In the genomic region with DNA sequence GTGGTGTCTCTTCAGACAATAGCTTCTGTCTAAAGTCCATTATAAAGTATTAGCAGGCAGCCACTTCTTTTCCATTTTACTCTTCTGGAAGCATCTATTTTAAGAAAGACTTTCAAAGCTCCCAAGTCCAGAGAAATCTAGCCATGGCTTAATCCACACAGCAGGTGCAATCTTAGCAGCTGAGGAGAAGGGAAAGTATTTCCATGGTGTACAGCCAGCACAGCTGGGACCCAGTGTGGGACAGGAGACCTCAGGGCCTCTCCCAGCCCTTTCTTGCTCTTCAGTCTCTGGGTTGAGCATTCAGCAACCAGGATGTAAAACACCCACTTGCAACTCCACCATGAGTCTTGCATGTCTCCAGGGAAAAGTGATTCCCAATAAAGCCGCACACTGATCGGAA, we compare ENCODE assay signal across 27 mouse cellular contexts.
DNase-seq lines count a peak whose midpoint lies in the region; ATAC-seq and TF ChIP-seq lines count a peak whose summit lies in the region.
"Had no signal": no experiment of that assay in that cellular context is flagged by ENCODE, and none has a peak within 500 bp of the region (broad histone marks: within the 10 kb centered on the region; RNA-seq: fewer than 3 reads in every experiment).

No protein-coding gene starts in this region.

- no peak overlapping the region for H3K9ac ChIP-seq in embryonic facial prominence, embryonic 14.5 days (ENCODE audit: low read depth, low read length)
- no peak overlapping the region for H3K9ac ChIP-seq in limb, embryonic 14.5 days (ENCODE audit: low read depth, low read length, severe bottlenecking)
- H3K9ac ChIP-seq in embryonic facial prominence, embryonic 15.5 days, result no peak overlapping the region
- H3K9ac ChIP-seq: embryonic facial prominence, embryonic 12.5 days; forebrain, embryonic 13.5 days; forebrain, embryonic 15.5 days; forebrain, postnatal 0 days had no signal

- H3K36me3 ChIP-seq in embryonic facial prominence, embryonic 14.5 days (ENCODE audit: control insufficient read depth, insufficient read depth, low read length), result no peaks in the 10 kb centered on the region
- no peaks in the 10 kb centered on the region for H3K36me3 ChIP-seq in embryonic facial prominence, embryonic 10.5 days (replicated peaks)
- H3K36me3 ChIP-seq in limb, embryonic 14.5 days (ENCODE audit: control insufficient read depth, insufficient read depth, low read length), result no peaks in the 10 kb centered on the region
- no peaks in the 10 kb centered on the region for H3K36me3 ChIP-seq in limb, embryonic 10.5 days
- H3K36me3 ChIP-seq in embryonic facial prominence, embryonic 15.5 days, result no peaks in the 10 kb centered on the region
- H3K36me3 ChIP-seq: embryonic facial prominence, embryonic 12.5 days; forebrain, embryonic 15.5 days; G1E had no signal

- DNase-seq in embryonic facial prominence, embryonic 14.5 days (ENCODE audit: low spot score), result peak; percentile 55
- no peak for DNase-seq in embryonic facial prominence, embryonic 10.5 days (ENCODE audit: low spot score)
- peak; percentile 35 for DNase-seq in gastrocnemius, postnatal 14 days
- no peak for DNase-seq in gastrocnemius, postnatal 10 days
- DNase-seq in limb, embryonic 14.5 days (ENCODE audit: low spot score), result peak; percentile 49
- DNase-seq in limb, embryonic 10.5 days (ENCODE audit: low spot score), result no peak
- DNase-seq in cerebellum, adult 11 months, result no peak
- DNase-seq: adrenal gland, adult 8-10 months; adrenal gland, postnatal 14 days; adrenal gland, postnatal 36 days; B cell, adult 2 months; cerebellum, adult 18-20 months; cerebellum, adult 8-10 months; cerebellum, adult 9-11 months; cerebellum, postnatal 14 days; cerebellum, postnatal 36 days; embryo, embryonic 11 days; forebrain, postnatal 0 days had no signal

- no peak overlapping the region for H3K27ac ChIP-seq in embryonic facial prominence, embryonic 14.5 days (replicated peaks; ENCODE audit: low read depth, low read length)
- H3K27ac ChIP-seq in embryonic facial prominence, embryonic 10.5 days (replicated peaks), result no peak overlapping the region
- no peak overlapping the region for H3K27ac ChIP-seq in limb, embryonic 14.5 days (replicated peaks; ENCODE audit: low read depth, low read length)
- H3K27ac ChIP-seq in limb, embryonic 10.5 days, result no peak overlapping the region
- H3K27ac ChIP-seq in embryonic facial prominence, embryonic 15.5 days (replicated peaks), result no peak overlapping the region
- H3K27ac ChIP-seq: embryonic facial prominence, embryonic 12.5 days; forebrain, embryonic 13.5 days; forebrain, embryonic 15.5 days had no signal

- 0 out of 2 replicates have a peak, but pooled peaks have one; percentile 33 for ATAC-seq in embryonic facial prominence, embryonic 14.5 days (ENCODE audit: low read depth)
- ATAC-seq in limb, embryonic 14.5 days (ENCODE audit: low FRiP score, low read depth), result no peak
- peak; percentile 51; the same call in 1 of the 2 replicates for ATAC-seq in embryonic facial prominence, embryonic 15.5 days (ENCODE audit: insufficient number of reproducible peaks, low FRiP score, low TSS enrichment, low read depth)
- ATAC-seq: activated CD4-positive, CD25-positive, alpha-beta regulatory T cell, adult 4 months; CD4-positive, CD25-positive, alpha-beta regulatory T cell, adult 4 months; forebrain, embryonic 13.5 days; forebrain, embryonic 15.5 days; Patski had no signal

- WGBS in embryonic facial prominence, embryonic 14.5 days, result 92% methylated on average over 2 of the region's 2 CpGs
- WGBS in embryonic facial prominence, embryonic 10.5 days, result 96% methylated on average over 2 of the region's 2 CpGs
- 87% methylated on average over 2 of the region's 2 CpGs for WGBS in limb, embryonic 14.5 days
- WGBS in limb, embryonic 10.5 days, result 97% methylated on average over 2 of the region's 2 CpGs
- 86% methylated on average over 2 of the region's 2 CpGs for WGBS in embryonic facial prominence, embryonic 15.5 days

- H3K4me2 ChIP-seq in embryonic facial prominence, embryonic 14.5 days (ENCODE audit: low read depth, low read length), result no peak overlapping the region
- H3K4me2 ChIP-seq in limb, embryonic 14.5 days (replicated peaks; ENCODE audit: low read depth, low read length, severe bottlenecking), result no peak overlapping the region
- no peak overlapping the region for H3K4me2 ChIP-seq in embryonic facial prominence, embryonic 15.5 days (replicated peaks)
- H3K4me2 ChIP-seq: embryonic facial prominence, embryonic 12.5 days; forebrain, embryonic 13.5 days; forebrain, embryonic 15.5 days had no signal

- H3K4me1 ChIP-seq in embryonic facial prominence, embryonic 14.5 days (ENCODE audit: control insufficient read depth, insufficient read depth, low read length), result peaks cover 15% of the 10 kb centered on the region
- H3K4me1 ChIP-seq in embryonic facial prominence, embryonic 10.5 days, result peaks cover 15% of the 10 kb centered on the region
- H3K4me1 ChIP-seq in limb, embryonic 14.5 days (ENCODE audit: control insufficient read depth, insufficient read depth, low read length), result peaks cover 15% of the 10 kb centered on the region
- H3K4me1 ChIP-seq in limb, embryonic 10.5 days, result peaks cover 18% of the 10 kb centered on the region
- H3K4me1 ChIP-seq in embryonic facial prominence, embryonic 15.5 days, result peaks cover 27% of the 10 kb centered on the region

- H3K4me3 ChIP-seq in embryonic facial prominence, embryonic 14.5 days (ENCODE audit: low read depth, low read length), result no peak overlapping the region
- H3K4me3 ChIP-seq in embryonic facial prominence, embryonic 10.5 days, result no peak overlapping the region
- no peak overlapping the region for H3K4me3 ChIP-seq in limb, embryonic 14.5 days (replicated peaks; ENCODE audit: low read length)
- no peak overlapping the region for H3K4me3 ChIP-seq in limb, embryonic 10.5 days
- no peak overlapping the region for H3K4me3 ChIP-seq in embryonic facial prominence, embryonic 15.5 days (replicated peaks)
- H3K4me3 ChIP-seq: embryonic facial prominence, embryonic 12.5 days; forebrain, embryonic 13.5 days; forebrain, embryonic 15.5 days had no signal

- TF ChIP-seq POLR2A in limb, embryonic 14.5 days (IDR thresholded peaks at IDR 0.05; ENCODE audit: borderline replicate concordance, extremely low read depth, insufficient read depth, insufficient read length), result no peak

- H3K27me3 ChIP-seq in embryonic facial prominence, embryonic 14.5 days (replicated peaks; ENCODE audit: control insufficient read depth, insufficient read depth, low read length), result no peaks in the 10 kb centered on the region
- no peaks in the 10 kb centered on the region for H3K27me3 ChIP-seq in embryonic facial prominence, embryonic 10.5 days (replicated peaks; ENCODE audit: low read depth, poor library complexity, severe bottlenecking)
- H3K27me3 ChIP-seq in limb, embryonic 14.5 days (ENCODE audit: control insufficient read depth, insufficient read depth, low read length), result no peaks in the 10 kb centered on the region
- H3K27me3 ChIP-seq in limb, embryonic 10.5 days (ENCODE audit: low read depth, poor library complexity, severe bottlenecking), result no peaks in the 10 kb centered on the region
- H3K27me3 ChIP-seq in embryonic facial prominence, embryonic 15.5 days, result no peaks in the 10 kb centered on the region
- H3K27me3 ChIP-seq: CH12.LX; embryonic facial prominence, embryonic 12.5 days; forebrain, embryonic 13.5 days; forebrain, embryonic 15.5 days; Patski had no signal

- intact Hi-C loops in gastrocnemius, postnatal 14 days (cut with DNase I; ENCODE audit: low total_unique reads), result no loop called here

- no peaks in the 10 kb centered on the region for H3K9me3 ChIP-seq in embryonic facial prominence, embryonic 14.5 days (ENCODE audit: control insufficient read depth, low read length)
- H3K9me3 ChIP-seq in embryonic facial prominence, embryonic 10.5 days, result peaks cover 4% of the 10 kb centered on the region; the same call in 1 of the 2 replicates
- no peaks in the 10 kb centered on the region for H3K9me3 ChIP-seq in limb, embryonic 14.5 days (ENCODE audit: control insufficient read depth, low read length)
- no peaks in the 10 kb centered on the region; the same call in 1 of the 2 replicates for H3K9me3 ChIP-seq in limb, embryonic 10.5 days (replicated peaks)
- peaks cover 3% of the 10 kb centered on the region; the same call in 1 of the 2 replicates for H3K9me3 ChIP-seq in embryonic facial prominence, embryonic 15.5 days (replicated peaks)
- H3K9me3 ChIP-seq: embryonic facial prominence, embryonic 12.5 days; forebrain, embryonic 13.5 days; forebrain, embryonic 15.5 days; G1E had no signal

Comparison
In these comparisons a context has a peak if more than half of its experiments do, and no peak if none do; other contexts are left out.
1. DNase-seq: peak in embryonic facial prominence, embryonic 14.5 days (single experiment), gastrocnemius, postnatal 14 days (single experiment) and limb, embryonic 14.5 days (single experiment); none in embryonic facial prominence, embryonic 10.5 days (single experiment), gastrocnemius, postnatal 10 days (single experiment), limb, embryonic 10.5 days (single experiment) and cerebellum, adult 11 months (single experiment).